Mouse (Mus musculus) testis, adult 2 months (tissue): ENCODE data around the gene Ndufb7. TPM values are rescaled to one million over a fixed set of nuclear protein-coding genes. Genes with fewer than 3 reads are reported as not detected.

Experiments used
- H3K27ac ChIP-seq: fragments of 200-500 bp; 2 replicates; pipeline ENCODE4 v1.5.1; 2012; ENCODE audit warnings: low read depth, low read length; ENCODE audit not compliant: control insufficient read depth, insufficient read depth
- H3K27me3 ChIP-seq: fragments of 200-500 bp; 2 replicates; pipeline ENCODE4 v1.6.1; 2012; ENCODE audit warnings: mild to moderate bottlenecking, low read length, moderate library complexity; ENCODE audit not compliant: control insufficient read depth, insufficient read depth
- H3K36me3 ChIP-seq: fragments of 200-500 bp; 2 replicates; pipeline ENCODE4 v1.6.1; 2012; ENCODE audit warnings: mild to moderate bottlenecking, low read length; ENCODE audit not compliant: control insufficient read depth, insufficient read depth
- H3K4me1 ChIP-seq: fragments of 200-500 bp; 2 replicates; pipeline ENCODE4 v1.6.1; 2012; ENCODE audit warnings: low read length; ENCODE audit not compliant: control insufficient read depth, insufficient read depth
- H3K4me3 ChIP-seq: fragments of 200-500 bp; 2 replicates; pipeline ENCODE4 v1.5.1; 2012; ENCODE audit warnings: low read depth, mild to moderate bottlenecking, low read length, moderate library complexity, mixed read lengths; ENCODE audit not compliant: control insufficient read depth
- CTCF ChIP-seq: fragments of 200-500 bp; IDR thresholded peaks from 2 replicates; pipeline ENCODE4 v1.5.1; 2012; ENCODE audit warnings: low read depth, mild to moderate bottlenecking, inconsistent platforms, low read length, moderate library complexity; ENCODE audit not compliant: control insufficient read depth, insufficient read depth, insufficient replicate concordance
- POLR2A ChIP-seq: fragments of 200-500 bp; IDR thresholded peaks from 2 replicates; pipeline ENCODE4 v1.6.1; 2012; ENCODE audit warnings: low read depth, mild to moderate bottlenecking, inconsistent platforms, low read length, moderate library complexity; ENCODE audit not compliant: control insufficient read depth
- polyA plus RNA-seq: library from polyadenylated mRNA; depleted of rRNA; stranded (reverse); fragments of >200 nt; gene quantifications from 2 replicates; pipeline ENCODE4 v1.2.3, GENCODE M21; 2012

Gene Ndufb7
- polyA plus RNA-seq, 1 experiment: 231 TPM

DNA sequence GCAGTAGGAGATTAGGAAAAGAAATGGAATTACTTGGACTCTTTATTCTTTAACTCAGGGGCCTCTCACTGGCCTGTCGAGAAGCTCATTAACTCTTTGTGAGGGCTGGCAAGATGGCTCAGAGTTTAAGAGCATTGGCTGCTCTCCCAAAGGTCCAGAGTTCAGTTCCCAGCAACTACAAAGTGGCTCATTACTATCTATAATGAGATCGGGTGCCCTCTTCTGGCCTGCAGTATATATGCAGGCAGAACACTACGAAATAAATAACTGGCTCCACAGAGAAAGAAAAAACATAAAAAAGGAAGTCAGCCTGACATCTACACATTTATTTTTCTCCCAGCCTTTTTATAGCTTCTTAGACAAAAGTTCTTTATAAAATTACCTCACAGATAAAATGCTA, 29.9 kb downstream of the Ndufb7 start:
- TF ChIP-seq CTCF (no peak), POLR2A (no peak)
- H3K4me1 ChIP-seq: peaks cover 6% of the 10 kb centered on the region
- H3K36me3 ChIP-seq: no peaks in the 10 kb centered on the region
- H3K4me3 ChIP-seq: no peak overlapping the region
- no peak overlapping the region for H3K27ac ChIP-seq
- H3K27me3 ChIP-seq: no peaks in the 10 kb centered on the region

DNA sequence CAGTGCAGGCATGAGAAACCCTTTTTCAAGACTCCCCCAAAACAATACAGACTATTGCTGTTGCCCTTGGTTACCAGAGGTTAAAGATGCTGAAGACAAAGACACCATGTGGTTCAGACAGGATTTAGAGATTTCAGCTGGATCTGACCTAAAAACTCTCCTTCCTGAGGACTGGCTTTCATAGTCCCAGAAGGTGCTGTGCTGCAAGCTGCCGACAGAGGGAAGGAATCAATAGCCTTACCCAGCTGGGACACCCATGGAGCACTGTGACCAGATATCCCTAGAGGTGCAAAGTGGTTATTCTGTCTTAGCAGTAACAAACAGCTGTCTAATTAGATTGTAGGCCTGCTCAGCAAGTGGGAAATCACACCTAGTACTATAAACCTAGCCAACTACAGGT, 31.7 kb downstream of the Ndufb7 start:
- TF ChIP-seq CTCF (no peak), POLR2A (no peak)

GRCm38 (mm10) chr8:83599814-83600213, 33.3 kb downstream of the Ndufb7 start:
- H3K4me3 ChIP-seq: no peak overlapping the region
- TF ChIP-seq POLR2A (no peak), CTCF (no peak)

More for the DNA sequence above, 31.7 kb downstream of the Ndufb7 start:
- Histone ChIP-seq H3K36me3 (no peaks in the 10 kb centered on the region), H3K4me3 (no peak overlapping the region), H3K27me3 (no peaks in the 10 kb centered on the region), H3K27ac (no peak overlapping the region), H3K4me1 (peaks cover 6% of the 10 kb centered on the region)

DNA sequence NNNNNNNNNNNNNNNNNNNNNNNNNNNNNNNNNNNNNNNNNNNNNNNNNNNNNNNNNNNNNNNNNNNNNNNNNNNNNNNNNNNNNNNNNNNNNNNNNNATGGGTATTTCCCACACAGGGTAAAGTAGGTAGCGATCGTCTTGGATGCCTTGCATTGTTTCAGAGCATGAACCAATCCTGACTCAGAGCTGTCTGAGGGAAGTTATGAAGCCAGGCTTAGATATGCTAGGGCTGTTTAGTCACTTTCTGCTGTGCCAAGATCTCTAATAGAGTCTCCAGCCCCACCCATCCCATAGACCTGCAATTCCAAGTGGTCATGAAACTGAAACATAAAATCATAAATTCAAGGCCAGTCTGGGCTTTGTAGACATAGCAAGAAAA, 36.2 kb downstream of the Ndufb7 start:
- Histone ChIP-seq H3K36me3 (no peaks in the 10 kb centered on the region), H3K4me1 (peaks cover 5% of the 10 kb centered on the region), H3K27me3 (no peaks in the 10 kb centered on the region), H3K4me3 (no peak overlapping the region), H3K27ac (no peak overlapping the region)
- TF ChIP-seq CTCF: no peak
- no peak for TF ChIP-seq POLR2A

More at GRCm38 (mm10) chr8:83599814-83600213, 33.3 kb downstream of the Ndufb7 start:
- Histone ChIP-seq H3K27ac (no peak overlapping the region), H3K36me3 (no peaks in the 10 kb centered on the region), H3K4me1 (peaks cover 2% of the 10 kb centered on the region; the same call in 1 of the 2 replicates), H3K27me3 (no peaks in the 10 kb centered on the region)

GRCm38 (mm10) chr8:83607661-83608397, 41.4 kb downstream of the Ndufb7 start, which contains the start of the genes Tecr and Dnajb1:
TSS of gene Tecr (minus strand) at chr8:83607971.
TSS of gene Dnajb1 (plus strand) at chr8:83608193.
- peaks cover 5% of the 10 kb centered on the region for H3K36me3 ChIP-seq
- no peaks in the 10 kb centered on the region for H3K27me3 ChIP-seq
- TF ChIP-seq POLR2A: peak; percentile 74
- TF ChIP-seq CTCF: no peak
- peak within 1 kb of the TSS; percentile 99 for H3K27ac ChIP-seq
- peak within 1 kb of the TSS; percentile 97 for H3K4me3 ChIP-seq
- peaks cover 8% of the 10 kb centered on the region for H3K4me1 ChIP-seq

DNA sequence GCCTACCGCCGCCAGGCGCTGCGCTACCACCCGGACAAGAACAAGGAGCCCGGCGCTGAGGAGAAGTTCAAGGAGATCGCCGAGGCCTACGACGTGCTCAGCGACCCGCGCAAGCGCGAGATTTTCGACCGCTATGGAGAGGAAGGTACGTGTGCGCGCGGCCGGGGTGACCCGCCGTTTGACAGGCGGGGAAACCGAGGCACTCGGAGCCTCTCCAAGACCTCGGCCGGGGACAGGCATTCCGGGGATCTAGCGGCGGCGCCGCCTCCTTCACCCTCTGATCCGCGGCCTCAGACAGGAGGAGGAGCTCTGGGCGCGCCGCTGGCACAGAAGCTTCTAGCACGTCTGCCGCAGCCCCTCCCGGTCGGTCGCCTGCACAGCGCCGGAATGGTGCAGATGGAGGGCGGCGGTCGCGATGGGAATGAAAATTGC, 41.9 kb downstream of the Ndufb7 start:
- TF ChIP-seq CTCF (no peak), POLR2A (no peak)
- Histone ChIP-seq H3K4me3 (peak overlapping the region; percentile 97), H3K27ac (peak overlapping the region; percentile 99), H3K27me3 (no peaks in the 10 kb centered on the region), H3K36me3 (peaks cover 5% of the 10 kb centered on the region), H3K4me1 (peaks cover 8% of the 10 kb centered on the region)

DNA sequence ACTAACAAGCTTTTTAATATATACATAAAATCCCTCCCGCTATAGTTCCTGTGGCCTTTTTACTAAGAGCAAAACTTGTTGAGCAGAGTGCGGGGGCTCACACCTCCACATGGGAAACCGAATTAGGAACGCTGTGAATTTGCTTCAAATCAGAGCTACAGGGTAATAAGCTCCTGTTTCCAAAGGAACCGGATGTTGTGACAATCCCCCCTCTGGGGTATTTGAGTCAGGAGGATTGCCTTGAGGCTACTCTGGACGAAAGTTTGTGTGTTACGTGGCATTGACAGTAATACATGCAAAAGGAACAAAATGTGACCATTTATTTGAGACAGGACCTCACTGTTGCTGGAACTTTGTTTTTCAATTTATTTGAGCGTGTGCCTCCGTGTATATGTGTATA, 42.6 kb downstream of the Ndufb7 start:
- Histone ChIP-seq H3K36me3 (peaks cover 5% of the 10 kb centered on the region), H3K4me3 (peak overlapping the region; percentile 97), H3K27ac (peak overlapping the region; percentile 99), H3K4me1 (peaks cover 8% of the 10 kb centered on the region), H3K27me3 (no peaks in the 10 kb centered on the region)
- no peak for TF ChIP-seq CTCF
- TF ChIP-seq POLR2A: no peak
